Mouse (Mus musculus) limb, embryonic 14.5 days (tissue): ENCODE measurements around the gene Lgi1. TPM values are rescaled to one million over a fixed set of nuclear protein-coding genes. Genes with fewer than 3 reads are reported as not detected.

Experiments used
- ATAC-seq: fragments of 200-750 bp; cut with Nextera tagmentation; 2 replicates; pipeline ENCODE4 v1.8.0; 2017; ENCODE audit warnings: low read depth, moderate number of reproducible peaks, moderate TSS enrichment; ENCODE audit not compliant: low FRiP score
- DNase-seq: peaks from one replicate; pipeline ENCODE4 v3.0.0-alpha.2; 2015; ENCODE audit warnings: low spot score
- H3K27ac ChIP-seq: fragments of 300-500 bp; sonication (generic); replicated peaks from 2 replicates; pipeline ENCODE4 v1.5.1; 2014; ENCODE audit warnings: low read depth, mild to moderate bottlenecking, low read length, moderate library complexity, mixed read lengths
- H3K27me3 ChIP-seq: fragments of 300-500 bp; sonication (generic); 2 replicates; pipeline ENCODE4 v1.6.1; 2014; ENCODE audit warnings: low read length, mixed read lengths; ENCODE audit not compliant: control insufficient read depth, insufficient read depth
- H3K36me3 ChIP-seq: fragments of 300-500 bp; sonication (generic); 2 replicates; pipeline ENCODE4 v1.6.1; 2014; ENCODE audit warnings: mild to moderate bottlenecking, low read length, moderate library complexity, mixed read lengths; ENCODE audit not compliant: control insufficient read depth, insufficient read depth
- H3K4me1 ChIP-seq: fragments of 300-500 bp; sonication (generic); 2 replicates; pipeline ENCODE4 v1.6.1; 2014; ENCODE audit warnings: antibody characterized with exemption, low read length, mixed read lengths; ENCODE audit not compliant: control insufficient read depth, insufficient read depth
- H3K4me2 ChIP-seq: fragments of 300-500 bp; sonication (generic); replicated peaks from 2 replicates; pipeline ENCODE4 v1.6.1; 2014; ENCODE audit warnings: low read depth, mild to moderate bottlenecking, low read length, moderate library complexity; ENCODE audit not compliant: severe bottlenecking
- H3K4me3 ChIP-seq: fragments of 300-500 bp; sonication (generic); replicated peaks from 2 replicates; pipeline ENCODE4 v1.5.1; 2014; ENCODE audit warnings: low read length
- H3K9ac ChIP-seq: fragments of 300-500 bp; sonication (generic); 2 replicates; pipeline ENCODE4 v1.6.1; 2014; ENCODE audit warnings: mild to moderate bottlenecking, low read depth, low read length, moderate library complexity; ENCODE audit not compliant: severe bottlenecking
- H3K9me3 ChIP-seq: fragments of 300-500 bp; sonication (generic); 2 replicates; pipeline ENCODE4 v1.6.1; 2016; ENCODE audit warnings: low read length; ENCODE audit not compliant: control insufficient read depth
- POLR2A ChIP-seq: fragments of 200-500 bp; IDR thresholded peaks from 2 replicates; pipeline ENCODE4 v1.8.0; 2012; ENCODE audit warnings: inconsistent platforms, mild to moderate bottlenecking, moderate library complexity, borderline replicate concordance; ENCODE audit not compliant: insufficient read depth, insufficient read length; ENCODE audit errors: extremely low read depth
- WGBS: fragments of 180-500 bp; shearing (Covaris S2); extraction: QIAGEN DNeasy Blood & Tissue Kit; methylation state at CpG from one replicate; pipeline ENCODE4 v1.1.7; 2014; 5-methylcytosine and 5-hydroxymethylcytosine counted together
- polyA plus RNA-seq, 2 experiments: library from polyadenylated mRNA; depleted of rRNA in 1 of 2; stranded (reverse) in 1 of 2; unstranded in 1 of 2; fragments of >200 nt; fragmentation: Nextera tagmentation in 1 of 2; extraction: Ambion mirVana in 1 of 2; gene quantifications; 2 replicates each; pipeline versions ENCODE4 v1.2.1 to v1.2.3; 2012 to 2014

Lgi1 gene
- polyA plus RNA-seq, 2 experiments: 2.3 to 3.3 TPM

- TF ChIP-seq POLR2A: no peak
- H3K4me1 ChIP-seq: no peaks in the 10 kb centered on the region
- ATAC-seq (no peak), DNase-seq (no peak)
- H3K36me3 ChIP-seq: no peaks in the 10 kb centered on the region
- H3K4me3 ChIP-seq: no peak overlapping the region
- no peak overlapping the region for H3K4me2 ChIP-seq
- no peaks in the 10 kb centered on the region for H3K9me3 ChIP-seq
- H3K9ac ChIP-seq: no peak overlapping the region
- no peaks in the 10 kb centered on the region for H3K27me3 ChIP-seq
- H3K27ac ChIP-seq: no peak overlapping the region
- 90% methylated on average over 2 of the region's 2 CpGs for WGBS
These were observed 86.9 kb downstream of the Lgi1 start for GRCm38 (mm10) chr19:38351202-38351601.

- ATAC-seq: no peak
These were observed 87.4 kb downstream of the Lgi1 start for GRCm38 (mm10) chr19:38351728-38352127.

DNA sequence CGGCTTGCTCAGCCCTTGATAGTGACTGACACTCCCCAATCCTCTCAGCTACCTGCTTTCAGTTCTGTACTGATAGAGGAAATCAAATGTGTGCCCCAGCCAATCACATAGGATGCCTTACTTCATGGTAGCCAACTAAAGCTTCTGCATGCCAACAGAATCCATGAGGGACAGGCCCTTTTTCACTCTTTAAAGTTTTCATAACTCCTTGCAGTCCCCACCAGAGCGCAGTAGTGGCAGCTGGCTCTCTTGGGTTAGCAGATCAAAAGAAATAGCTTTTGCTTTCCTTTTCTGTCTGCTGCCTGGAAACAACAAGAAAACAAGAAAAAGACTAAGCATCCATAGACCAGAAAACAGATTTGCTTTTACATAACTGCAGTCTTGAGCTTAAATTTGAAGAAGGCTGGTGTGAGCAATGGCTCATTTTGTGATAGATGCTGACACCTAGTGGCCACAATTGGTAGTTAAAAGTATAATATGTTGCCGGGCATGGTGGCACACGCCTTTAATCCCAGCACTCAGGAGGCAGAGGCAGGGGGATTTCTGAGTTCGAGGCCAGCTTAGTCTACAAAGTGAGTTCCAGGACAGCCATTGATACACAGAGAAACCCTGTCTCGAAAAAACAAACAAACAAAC is 88.3 kb downstream of the Lgi1 start:
- 44% methylated on average over 6 of the region's 6 CpGs for whole genome bisulfite sequencing
- Histone ChIP-seq H3K9me3 (no peaks in the 10 kb centered on the region), H3K4me2 (no peak overlapping the region), H3K36me3 (no peaks in the 10 kb centered on the region), H3K27ac (no peak overlapping the region), H3K4me3 (no peak overlapping the region), H3K4me1 (0 out of 2 replicates have a peak, but pooled peaks cover 6% of the 10 kb centered on the region), H3K9ac (no peak overlapping the region), H3K27me3 (no peaks in the 10 kb centered on the region)
- peak; percentile 82 for DNase-seq
- ATAC-seq: no peak; the same call in 1 of the 2 replicates
- TF ChIP-seq POLR2A: no peak

More at GRCm38 (mm10) chr19:38351728-38352127, 87.4 kb downstream of the Lgi1 start:
- no peaks in the 10 kb centered on the region for H3K9me3 ChIP-seq
- DNase-seq: no peak
- H3K4me3 ChIP-seq: no peak overlapping the region
- TF ChIP-seq POLR2A: no peak
- no peaks in the 10 kb centered on the region for H3K36me3 ChIP-seq
- no peak overlapping the region for H3K27ac ChIP-seq
- no peak overlapping the region for H3K9ac ChIP-seq
- no peak overlapping the region for H3K4me2 ChIP-seq
- H3K4me1 ChIP-seq: no peaks in the 10 kb centered on the region
- no peaks in the 10 kb centered on the region for H3K27me3 ChIP-seq
- WGBS: 91% methylated on average over 3 of the region's 3 CpGs

GRCm38 (mm10) chr19:38354279-38354678 is 89.9 kb downstream of the Lgi1 start:
- TF ChIP-seq POLR2A: no peak
- H3K4me1 ChIP-seq: peaks cover 15% of the 10 kb centered on the region
- 80% methylated on average over 1 of the region's 1 CpGs for WGBS
- no peaks in the 10 kb centered on the region for H3K36me3 ChIP-seq
- no peak overlapping the region for H3K9ac ChIP-seq
- no peaks in the 10 kb centered on the region for H3K27me3 ChIP-seq
- H3K9me3 ChIP-seq: no peaks in the 10 kb centered on the region
- no peak overlapping the region for H3K27ac ChIP-seq
- DNase-seq (no peak), ATAC-seq (no peak)
- H3K4me3 ChIP-seq: no peak overlapping the region
- no peak overlapping the region for H3K4me2 ChIP-seq

DNA sequence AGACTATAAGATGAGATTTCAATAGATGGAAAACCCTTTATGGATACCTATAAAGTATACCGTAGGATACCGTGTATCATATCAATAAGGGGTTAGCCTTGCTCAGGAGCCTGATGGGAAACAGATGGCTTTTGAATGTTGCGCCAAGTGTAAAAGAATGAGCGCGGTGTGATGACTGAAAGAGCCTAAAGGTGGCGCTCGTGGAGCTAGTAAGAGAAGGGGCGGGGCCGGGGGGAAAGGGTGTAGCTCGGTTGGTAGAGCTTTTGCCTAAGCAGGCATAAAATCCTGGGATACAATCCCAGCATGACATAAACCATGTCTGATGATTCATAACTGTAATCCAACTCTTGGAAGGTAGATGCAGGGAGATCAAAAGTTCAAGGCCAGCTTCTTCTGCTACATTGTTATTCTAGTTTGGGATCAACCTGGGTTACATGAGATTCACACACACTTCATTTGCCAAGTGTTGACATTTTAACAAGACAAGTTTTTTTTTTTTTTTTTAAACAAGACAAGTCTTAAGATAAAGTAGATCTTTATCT is 90.6 kb downstream of the Lgi1 start:
- ATAC-seq: no peak
- no peak overlapping the region for H3K4me3 ChIP-seq
- H3K4me1 ChIP-seq: peaks cover 15% of the 10 kb centered on the region
- no peak for TF ChIP-seq POLR2A
- H3K9ac ChIP-seq: no peak overlapping the region
- no peak overlapping the region for H3K27ac ChIP-seq
- no peaks in the 10 kb centered on the region for H3K9me3 ChIP-seq
- H3K27me3 ChIP-seq: no peaks in the 10 kb centered on the region
- no peak overlapping the region for H3K4me2 ChIP-seq
- no peaks in the 10 kb centered on the region for H3K36me3 ChIP-seq
- 56% methylated on average over 10 of the region's 10 CpGs for WGBS
- DNase-seq: peak; percentile 44
